Mouse (Mus musculus): ENCODE results near the gene Ssbp1. TPM values are rescaled to one million over a fixed set of nuclear protein-coding genes. Genes with fewer than 3 reads are reported as not detected.
A peak's percentile ranks its signal among the peaks of the same experiment; 100 is the strongest.

Gene Ssbp1
- polyA plus RNA-seq (2015; fragmentation: Nextera tagmentation; extraction: Ambion mirVana): 124 and 131 TPM in 2 replicates

DNA sequence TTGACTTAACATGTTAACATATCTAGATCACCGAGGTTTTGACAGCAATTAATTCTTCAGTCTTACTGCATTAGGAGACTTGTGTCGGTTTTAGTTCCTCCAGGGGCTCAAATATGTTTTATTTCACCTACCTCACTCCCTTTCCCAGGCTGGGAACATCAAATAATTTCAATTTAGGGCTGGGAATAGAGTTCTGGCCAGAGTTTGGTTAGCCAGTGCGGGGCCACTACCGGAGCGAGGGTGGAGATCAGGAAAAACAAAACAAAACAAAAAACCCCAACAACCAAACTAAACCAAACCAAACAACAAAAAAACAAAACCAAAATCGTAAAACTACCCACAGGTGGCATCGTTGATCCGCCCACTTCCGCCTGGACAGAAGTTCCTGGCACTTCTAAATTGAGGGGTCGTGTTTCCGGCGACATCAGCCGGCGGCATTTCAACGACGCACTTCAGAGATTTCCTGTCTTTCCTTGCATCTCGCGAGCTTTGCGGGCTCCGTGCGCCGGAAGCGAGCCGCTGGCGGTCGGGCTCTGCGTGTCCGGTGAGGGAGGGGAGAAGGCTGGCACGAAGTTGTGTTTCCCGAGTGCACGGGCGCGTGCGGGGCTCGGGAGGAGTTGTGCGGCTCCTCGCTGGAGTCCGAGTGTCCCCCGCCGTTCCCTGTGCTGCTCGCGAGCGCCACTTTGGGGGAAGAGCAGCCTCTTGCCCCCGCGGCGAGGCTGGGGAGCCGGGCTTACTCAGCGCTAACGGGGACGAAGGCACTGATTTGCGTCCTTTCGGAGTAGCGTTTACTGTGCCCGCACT is at the start of gene Ssbp1:
TSS of gene Ssbp1 (plus strand) at position 437 of the 804 bp plus-strand sequence.
- under 1% methylated on average over 54 of the region's 54 CpGs for WGBS
- H3K4me2 ChIP-seq: peak within 1 kb of the TSS; percentile 77
- peak; percentile 96 for ATAC-seq (ENCODE audit: low read depth)
- no peaks in the 10 kb centered on the region for H3K9me3 ChIP-seq
- H3K27me3 ChIP-seq: peaks cover 15% of the 10 kb centered on the region; the same call in 1 of the 2 replicates
- peak within 1 kb of the TSS; percentile 85 for H3K9ac ChIP-seq
- H3K4me1 ChIP-seq (replicated peaks): peaks cover 22% of the 10 kb centered on the region
- H3K27ac ChIP-seq (replicated peaks): peak within 1 kb of the TSS; percentile 93
- H3K4me3 ChIP-seq: peak within 1 kb of the TSS; percentile 68
- peaks cover 27% of the 10 kb centered on the region for H3K36me3 ChIP-seq

DNA sequence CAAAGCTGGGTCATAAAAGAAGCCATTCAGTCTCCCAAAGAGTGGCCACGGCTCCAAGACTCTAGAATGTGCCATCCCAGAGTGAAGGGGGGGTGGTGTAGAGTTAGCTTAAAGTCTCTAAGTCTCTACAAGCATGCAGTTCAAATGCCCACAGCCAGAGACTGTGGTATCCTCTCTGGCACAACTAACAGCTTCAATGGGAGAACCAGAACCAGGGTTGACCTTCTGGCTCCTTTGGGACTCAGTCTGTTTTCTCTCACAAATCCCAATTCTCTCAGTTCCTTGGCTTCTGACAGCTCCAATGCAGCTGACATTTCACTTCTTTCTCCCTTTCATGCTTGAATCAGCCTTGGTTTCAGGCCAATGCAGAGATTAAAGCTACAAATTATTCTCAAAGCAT is 48.1 kb upstream of the Ssbp1 start:
- 77% methylated on average over 1 of the region's 1 CpGs for WGBS

DNA sequence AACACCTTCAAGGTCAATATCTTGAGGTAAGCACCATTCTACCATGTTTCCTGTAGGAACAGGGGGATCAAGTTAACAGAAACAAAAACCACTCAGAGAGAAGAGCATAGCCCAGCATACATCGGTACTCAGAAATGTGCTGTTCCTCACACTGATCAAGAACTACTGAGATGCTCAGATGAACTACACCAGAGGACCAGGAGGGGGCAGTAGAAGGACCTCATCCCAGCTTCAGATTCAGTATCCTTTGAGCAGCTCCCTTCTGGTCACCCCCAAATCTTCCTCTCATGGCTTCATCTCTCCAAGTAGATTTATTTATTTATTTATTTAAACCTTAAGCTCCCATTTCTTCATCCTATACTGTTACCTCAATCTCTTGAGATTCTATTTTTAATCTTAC is 47.4 kb upstream of the Ssbp1 start:
- ATAC-seq (ENCODE audit: low read depth): no peak
- Histone ChIP-seq H3K27ac (replicated peaks) (no peak overlapping the region), H3K4me1 (replicated peaks) (peaks cover 8% of the 10 kb centered on the region; the same call in 1 of the 2 replicates), H3K27me3 (no peaks in the 10 kb centered on the region), H3K9ac (no peak overlapping the region), H3K4me3 (no peak overlapping the region), H3K9me3 (no peaks in the 10 kb centered on the region), H3K4me2 (no peak overlapping the region), H3K36me3 (peaks cover 19% of the 10 kb centered on the region)
- 45% methylated on average over 1 of the region's 1 CpGs for WGBS

More for the DNA sequence above, 48.1 kb upstream of the Ssbp1 start:
- Histone ChIP-seq H3K4me2 (no peak overlapping the region), H3K27ac (replicated peaks) (no peak overlapping the region), H3K27me3 (no peaks in the 10 kb centered on the region), H3K9me3 (no peaks in the 10 kb centered on the region), H3K4me1 (replicated peaks) (peaks cover under 1% of the 10 kb centered on the region; the same call in 1 of the 2 replicates), H3K9ac (no peak overlapping the region), H3K36me3 (peaks cover 23% of the 10 kb centered on the region), H3K4me3 (no peak overlapping the region)
- no peak for ATAC-seq (ENCODE audit: low read depth)

DNA sequence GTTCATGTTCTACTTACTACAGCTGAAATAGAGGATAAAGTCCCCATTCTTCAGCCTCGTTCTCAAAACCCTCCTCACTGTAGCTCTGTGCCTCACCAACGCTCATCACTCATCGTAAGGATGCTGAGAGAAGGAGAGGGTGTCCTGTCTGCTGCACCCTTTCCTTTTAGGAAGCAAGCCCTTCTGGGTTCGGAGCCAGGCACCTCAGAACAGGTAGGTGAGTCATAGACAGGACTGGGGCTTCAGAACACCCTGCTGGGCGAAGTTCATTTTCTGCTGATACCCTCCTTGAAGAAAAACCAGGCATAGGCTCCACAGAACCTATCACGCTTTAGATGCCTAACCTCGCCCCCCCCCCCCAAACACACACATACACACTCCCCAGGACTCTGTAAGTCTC is 43.7 kb upstream of the Ssbp1 start:
- no peaks in the 10 kb centered on the region for H3K27me3 ChIP-seq
- H3K4me1 ChIP-seq (replicated peaks): peaks cover 34% of the 10 kb centered on the region
- no peak for ATAC-seq (ENCODE audit: low read depth)

DNA sequence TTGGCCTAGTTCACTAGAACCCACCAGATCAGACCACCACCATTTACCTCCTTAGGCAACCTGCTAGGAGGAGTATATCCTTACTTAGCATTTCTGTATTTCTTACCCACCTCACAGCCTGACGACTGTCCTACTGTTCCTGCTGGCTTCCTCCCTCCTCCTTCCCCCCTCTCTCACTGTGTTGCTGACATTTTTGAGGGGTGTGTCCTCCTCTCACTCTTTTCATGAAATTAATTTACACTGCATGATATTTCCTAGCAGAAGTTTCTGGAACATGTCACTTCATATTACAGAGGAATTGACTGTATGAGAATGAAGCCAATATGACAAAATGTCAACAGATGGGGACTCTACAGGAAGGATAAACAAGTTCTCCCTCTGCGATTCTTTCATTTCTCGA is 42.5 kb upstream of the Ssbp1 start:
- 78% methylated on average over 3 of the region's 3 CpGs for WGBS
- Histone ChIP-seq H3K36me3 (no peaks in the 10 kb centered on the region), H3K27ac (replicated peaks) (no peak overlapping the region), H3K4me1 (replicated peaks) (peaks cover 37% of the 10 kb centered on the region), H3K9me3 (no peaks in the 10 kb centered on the region), H3K9ac (no peak overlapping the region), H3K4me3 (no peak overlapping the region), H3K4me2 (no peak overlapping the region), H3K27me3 (no peaks in the 10 kb centered on the region)
- ATAC-seq (ENCODE audit: low read depth): no peak

More for the DNA sequence above, 43.7 kb upstream of the Ssbp1 start:
- Histone ChIP-seq H3K4me2 (no peak overlapping the region), H3K27ac (replicated peaks) (no peak overlapping the region), H3K4me3 (no peak overlapping the region), H3K36me3 (peaks cover 5% of the 10 kb centered on the region), H3K9me3 (no peaks in the 10 kb centered on the region), H3K9ac (no peak overlapping the region)
- WGBS: 88% methylated on average over 7 of the region's 7 CpGs

DNA sequence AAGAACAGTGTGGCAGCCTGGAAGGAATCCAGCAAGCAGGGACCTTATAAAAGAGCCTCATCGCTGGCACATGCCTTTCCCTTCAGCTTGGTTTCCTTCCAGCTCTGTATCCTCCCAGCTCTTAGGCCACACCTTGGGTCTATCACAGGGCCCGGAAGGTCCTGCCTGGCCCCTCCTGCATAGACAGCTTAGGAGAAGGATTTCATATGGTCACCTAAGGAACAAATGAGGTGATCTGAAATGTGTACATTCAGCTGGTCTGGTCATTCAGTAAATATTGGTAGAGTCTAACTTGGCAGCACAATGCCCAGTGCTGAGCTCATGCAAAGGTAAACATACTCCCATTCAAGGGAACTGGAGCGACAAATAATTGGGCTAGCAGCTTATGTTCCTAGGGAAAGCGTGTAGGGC is 41.6 kb upstream of the Ssbp1 start:
- Histone ChIP-seq H3K36me3 (no peaks in the 10 kb centered on the region), H3K9me3 (no peaks in the 10 kb centered on the region), H3K4me3 (no peak overlapping the region), H3K27ac (replicated peaks) (no peak overlapping the region), H3K4me2 (no peak overlapping the region), H3K4me1 (replicated peaks) (peaks cover 46% of the 10 kb centered on the region), H3K27me3 (no peaks in the 10 kb centered on the region), H3K9ac (no peak overlapping the region)
- WGBS: 68% methylated on average over 4 of the region's 4 CpGs
- no peak for ATAC-seq (ENCODE audit: low read depth)

DNA sequence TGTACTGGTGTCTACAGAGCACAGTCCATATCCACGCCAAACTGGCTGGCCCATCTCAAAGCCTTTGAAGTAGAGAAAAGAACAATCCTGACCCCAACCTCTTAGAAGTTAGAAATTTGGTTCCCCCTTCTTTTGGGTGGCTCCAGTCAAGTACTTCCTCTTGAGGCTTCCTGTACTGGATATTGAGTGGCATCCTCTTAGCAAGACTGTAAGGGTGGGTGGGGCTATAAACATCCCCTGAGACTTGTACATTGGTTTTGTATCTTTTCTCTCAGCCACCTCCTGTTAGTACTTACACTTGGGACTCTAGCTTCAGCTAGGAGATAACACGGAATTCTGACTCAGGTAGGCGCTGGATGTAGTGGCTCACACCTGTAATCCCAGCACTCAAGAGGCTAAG is 40.9 kb upstream of the Ssbp1 start:
- Histone ChIP-seq H3K36me3 (no peaks in the 10 kb centered on the region), H3K9ac (no peak overlapping the region), H3K4me2 (no peak overlapping the region), H3K27ac (replicated peaks) (no peak overlapping the region), H3K9me3 (no peaks in the 10 kb centered on the region), H3K4me1 (replicated peaks) (peaks cover 51% of the 10 kb centered on the region), H3K27me3 (no peaks in the 10 kb centered on the region), H3K4me3 (no peak overlapping the region)
- no peak for ATAC-seq (ENCODE audit: low read depth)
- 96% methylated on average over 3 of the region's 3 CpGs for WGBS

DNA sequence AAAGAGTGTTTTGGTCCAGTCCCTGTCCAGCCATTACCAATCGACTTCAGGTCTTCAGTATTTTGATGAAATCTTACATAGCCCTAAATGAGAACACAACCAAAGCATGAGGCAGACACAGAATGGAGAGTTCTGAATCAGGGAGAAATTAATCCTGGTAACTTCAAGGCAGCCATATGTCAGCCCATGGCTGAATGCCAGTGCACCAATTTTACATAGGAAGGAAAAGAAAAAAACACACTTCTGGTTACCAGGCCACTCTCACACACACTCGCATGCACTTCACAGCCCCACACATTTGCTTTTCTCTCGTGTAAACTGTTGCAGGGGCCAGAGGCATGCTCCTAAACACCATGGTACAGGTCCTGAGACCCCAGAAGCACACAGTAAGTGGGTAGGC is 40.3 kb upstream of the Ssbp1 start:
- Histone ChIP-seq H3K36me3 (no peaks in the 10 kb centered on the region), H3K4me1 (replicated peaks) (peaks cover 51% of the 10 kb centered on the region), H3K9me3 (no peaks in the 10 kb centered on the region), H3K27ac (replicated peaks) (no peak overlapping the region), H3K4me3 (no peak overlapping the region), H3K27me3 (no peaks in the 10 kb centered on the region), H3K4me2 (no peak overlapping the region), H3K9ac (no peak overlapping the region)
- no peak for ATAC-seq (ENCODE audit: low read depth)
- WGBS: 71% methylated on average over 3 of the region's 3 CpGs

DNA sequence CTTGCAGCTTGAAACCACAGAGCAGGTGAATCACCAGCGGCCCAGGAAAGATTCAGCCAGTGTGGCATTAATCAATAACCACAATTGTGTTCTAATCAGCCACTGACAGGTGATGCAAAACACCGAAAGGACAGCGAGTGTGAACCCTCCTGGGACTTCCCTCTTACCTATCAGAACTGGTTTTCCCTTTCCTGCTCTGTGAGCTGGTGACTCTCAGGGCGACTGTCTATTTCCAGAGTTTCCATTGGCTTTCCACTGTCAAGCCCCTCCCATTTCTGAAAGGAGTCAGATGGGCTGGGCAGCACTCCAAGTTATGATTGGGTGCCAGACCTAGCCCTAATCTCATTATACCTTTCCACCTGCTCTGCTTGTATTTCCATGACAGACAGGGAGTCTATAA is 39.8 kb upstream of the Ssbp1 start:
- Histone ChIP-seq H3K4me2 (no peak overlapping the region), H3K4me3 (no peak overlapping the region), H3K4me1 (replicated peaks) (peaks cover 54% of the 10 kb centered on the region), H3K9me3 (no peaks in the 10 kb centered on the region), H3K27ac (replicated peaks) (no peak overlapping the region), H3K36me3 (no peaks in the 10 kb centered on the region), H3K9ac (no peak overlapping the region), H3K27me3 (no peaks in the 10 kb centered on the region)
- WGBS: 57% methylated on average over 4 of the region's 4 CpGs
- no peak for ATAC-seq (ENCODE audit: low read depth)

DNA sequence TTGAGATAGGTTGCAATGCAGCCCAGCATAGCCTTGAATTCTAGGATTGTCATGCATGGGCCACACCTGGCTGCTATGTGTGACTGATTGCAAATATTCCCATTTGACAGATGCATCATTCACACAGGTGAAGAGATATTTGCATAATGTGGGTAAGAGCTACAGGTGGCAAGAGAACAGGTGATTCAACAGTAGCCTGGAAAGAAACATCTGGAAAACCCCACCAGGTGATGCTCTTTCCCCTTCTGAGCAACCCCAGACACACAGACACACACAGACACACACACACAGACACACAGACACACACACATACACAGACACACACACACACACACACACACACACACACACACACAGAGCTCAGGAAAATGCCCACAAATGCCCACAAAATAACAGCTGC is 39.3 kb upstream of the Ssbp1 start:
- H3K9me3 ChIP-seq: no peaks in the 10 kb centered on the region
- H3K27me3 ChIP-seq: no peaks in the 10 kb centered on the region
- H3K4me3 ChIP-seq: no peak overlapping the region
- H3K4me2 ChIP-seq: no peak overlapping the region
- no peaks in the 10 kb centered on the region for H3K36me3 ChIP-seq
- H3K4me1 ChIP-seq (replicated peaks): peaks cover 57% of the 10 kb centered on the region
- ATAC-seq (ENCODE audit: low read depth): no peak
- no peak overlapping the region for H3K27ac ChIP-seq (replicated peaks)
- no peak overlapping the region for H3K9ac ChIP-seq

DNA sequence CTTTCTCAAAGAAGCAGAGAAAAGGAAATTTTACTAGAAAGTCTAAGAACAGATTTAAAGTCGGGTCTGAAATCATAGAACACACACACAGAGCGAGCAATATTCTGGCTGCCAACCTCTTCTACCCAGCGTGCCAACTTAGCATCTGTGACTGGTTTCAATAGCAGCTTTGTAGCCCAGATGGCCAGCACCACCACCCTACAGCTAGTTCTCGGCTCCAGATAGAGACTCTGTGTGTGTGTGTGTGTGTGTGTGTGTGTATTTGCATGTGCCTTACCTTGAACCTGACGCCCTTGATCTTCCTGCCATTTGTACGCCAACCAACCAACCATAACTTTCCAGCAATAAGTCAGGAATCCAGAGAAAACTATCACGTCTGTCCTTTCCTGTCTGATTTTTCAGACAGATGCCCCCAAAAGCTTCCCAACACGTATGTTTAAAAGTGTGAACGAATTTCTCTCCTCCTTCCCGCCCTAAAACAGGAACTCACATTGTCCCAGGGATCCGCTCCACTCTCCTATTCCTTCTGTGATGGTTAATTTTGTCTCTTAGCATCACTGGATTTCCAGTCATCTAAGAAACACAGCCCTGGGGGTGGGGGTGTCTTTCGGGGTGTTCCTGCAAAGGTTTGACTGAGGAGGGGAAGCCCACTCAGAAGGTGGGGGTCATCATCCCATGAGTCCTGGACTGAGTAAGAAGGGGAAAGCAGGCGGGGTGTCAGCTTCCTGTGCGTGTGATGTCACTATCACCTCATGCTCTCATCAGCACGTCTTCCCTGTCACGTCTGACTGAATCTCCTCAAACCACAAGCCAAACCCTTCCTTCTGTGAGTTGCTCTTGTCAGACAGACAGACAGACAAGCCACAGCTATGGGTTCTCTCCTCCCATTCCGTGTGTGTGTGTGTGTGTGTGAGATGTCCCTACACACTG is 38.5 kb upstream of the Ssbp1 start:
- no peak overlapping the region for H3K4me2 ChIP-seq

DNA sequence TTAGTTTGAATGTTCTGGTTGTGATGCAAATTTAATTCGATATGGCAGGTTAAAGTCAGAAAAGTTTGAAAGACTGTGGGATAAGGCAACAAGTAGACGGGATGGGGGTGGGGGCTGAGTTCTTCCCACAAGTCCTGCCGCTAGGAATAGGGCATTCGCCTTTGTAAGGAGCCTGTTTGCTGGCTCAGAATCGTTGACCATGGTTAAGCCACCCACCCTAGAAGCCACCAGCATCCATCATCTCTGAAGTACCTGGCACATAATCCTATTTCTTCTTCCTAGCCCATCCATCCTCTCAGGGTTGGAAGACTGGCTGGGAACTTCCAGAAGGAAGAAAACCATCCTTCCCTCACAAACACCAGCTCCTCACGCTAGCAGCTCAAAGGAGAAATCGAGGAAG is 36.5 kb upstream of the Ssbp1 start:
- H3K9me3 ChIP-seq: no peaks in the 10 kb centered on the region
- H3K4me2 ChIP-seq: peak overlapping the region; percentile 88
- ATAC-seq (ENCODE audit: low read depth): no peak
- peak overlapping the region; percentile 93 for H3K9ac ChIP-seq
- no peaks in the 10 kb centered on the region for H3K36me3 ChIP-seq
- H3K27ac ChIP-seq (replicated peaks): peak overlapping the region; percentile 91
- WGBS: 5% methylated on average over 7 of the region's 7 CpGs
- peak overlapping the region; percentile 83 for H3K4me3 ChIP-seq
- no peaks in the 10 kb centered on the region for H3K27me3 ChIP-seq
- peaks cover 46% of the 10 kb centered on the region for H3K4me1 ChIP-seq (replicated peaks)

More for the DNA sequence above, 38.5 kb upstream of the Ssbp1 start:
- no peak for ATAC-seq (ENCODE audit: low read depth)
- Histone ChIP-seq H3K36me3 (no peaks in the 10 kb centered on the region), H3K27me3 (no peaks in the 10 kb centered on the region), H3K9ac (no peak overlapping the region), H3K4me3 (no peak overlapping the region), H3K27ac (replicated peaks) (no peak overlapping the region), H3K4me1 (replicated peaks) (peaks cover 60% of the 10 kb centered on the region), H3K9me3 (no peaks in the 10 kb centered on the region)
- 88% methylated on average over 17 of the region's 17 CpGs for WGBS

All from neural tube, embryonic 13.5 days (tissue).